Mouse (Mus musculus) brain, embryonic 14.5 days (tissue): Measurements from ENCODE around the gene AI467606.

ENCODE experiments used
- CTCF ChIP-seq: fragments of 200-500 bp; IDR thresholded peaks from 2 replicates; pipeline ENCODE4 v1.5.1; 2012; ENCODE audit warnings: inconsistent platforms, mild to moderate bottlenecking, moderate library complexity, borderline replicate concordance; ENCODE audit not compliant: insufficient read depth, insufficient read length; ENCODE audit errors: extremely low read depth
- POLR2A ChIP-seq: fragments of 200-500 bp; IDR thresholded peaks from 2 replicates; pipeline ENCODE4 v1.6.1; 2012; ENCODE audit warnings: mild to moderate bottlenecking, inconsistent platforms, borderline replicate concordance; ENCODE audit not compliant: poor library complexity, insufficient read depth, insufficient read length, severe bottlenecking; ENCODE audit errors: extremely low read depth

DNA sequence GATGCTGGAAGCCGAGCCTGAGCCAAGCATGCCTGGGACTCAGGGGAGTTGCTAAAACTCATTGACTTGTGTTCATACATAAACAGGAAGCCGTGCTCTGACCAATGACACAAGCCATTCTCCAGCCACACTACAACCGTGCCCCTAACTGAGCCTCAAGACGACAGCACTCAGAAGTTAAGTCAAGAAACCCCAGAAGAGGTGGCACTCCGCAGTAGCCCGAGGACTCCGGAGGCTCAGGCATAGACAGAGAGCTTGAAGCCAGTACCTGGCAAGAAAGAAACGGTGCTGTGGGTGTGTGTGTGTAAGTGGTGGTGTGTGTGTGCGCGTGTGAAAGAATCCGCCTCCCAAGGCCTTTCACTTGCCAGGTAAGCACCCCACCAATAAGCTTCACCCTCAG lies 23.8 kb downstream of the AI467606 start:
- TF ChIP-seq POLR2A, result no peak
- TF ChIP-seq CTCF, result no peak
